Mouse (Mus musculus): ENCODE measurements at regions not wholly inside any gene's neighbourhood (a gene's known extent, or its start where the extent isn't known, plus 50 kb on each side); places are given as distances from the start of the nearest gene placed in this dataset.

- DNase-seq (ENCODE audit: low spot score) = no peak
Measured at GRCm38 (mm10) chr2:148622216-148622615, 50.2 kb upstream of the Nxt1 start.

- no peak for DNase-seq (ENCODE audit: low spot score)
Measured at GRCm38 (mm10) chr2:148611911-148612310, 60.5 kb upstream of the Nxt1 start.

GRCm38 (mm10) chr2:148605425-148605930 lies 66.9 kb upstream of the Nxt1 start:
- no peak for DNase-seq (ENCODE audit: low spot score)

GRCm38 (mm10) chr2:148603951-148604350 lies 68.5 kb upstream of the Nxt1 start:
- no peak for DNase-seq (ENCODE audit: low spot score)

GRCm38 (mm10) chr2:148603315-148603714 lies 69.1 kb upstream of the Nxt1 start:
- DNase-seq (ENCODE audit: low spot score) = no peak

GRCm38 (mm10) chr2:148599498-148599897 lies 72.9 kb upstream of the Nxt1 start:
- DNase-seq (ENCODE audit: low spot score) = peak; percentile 62

GRCm38 (mm10) chr2:148596966-148597365 lies 75.4 kb upstream of the Nxt1 start:
- DNase-seq (ENCODE audit: low spot score) = no peak

- DNase-seq (ENCODE audit: low spot score) = no peak
Measured at GRCm38 (mm10) chr2:148585721-148586335, 86.6 kb upstream of the Nxt1 start.

- no peak for DNase-seq (ENCODE audit: low spot score)
Measured at GRCm38 (mm10) chr2:148582208-148582607, 90.2 kb upstream of the Nxt1 start.

- DNase-seq (ENCODE audit: low spot score) = no peak
Measured at GRCm38 (mm10) chr2:148581666-148582065, 90.7 kb upstream of the Nxt1 start.

- DNase-seq (ENCODE audit: low spot score) = peak; percentile 31
Measured at GRCm38 (mm10) chr2:148580286-148580966, 92.0 kb upstream of the Nxt1 start.

- DNase-seq (ENCODE audit: low spot score) = no peak
Measured at GRCm38 (mm10) chr2:148579564-148579963, 92.8 kb upstream of the Nxt1 start.

GRCm38 (mm10) chr2:148579027-148579426 lies 93.4 kb upstream of the Nxt1 start:
- DNase-seq (ENCODE audit: low spot score) = no peak

GRCm38 (mm10) chr2:148578176-148578575 lies 94.2 kb upstream of the Nxt1 start:
- no peak for DNase-seq (ENCODE audit: low spot score)

- no peak for DNase-seq (ENCODE audit: low spot score)
Measured at GRCm38 (mm10) chr2:148575433-148575832, 97.0 kb upstream of the Nxt1 start.

- DNase-seq (ENCODE audit: low spot score) = peak; percentile 55
Measured at GRCm38 (mm10) chr2:148572165-148572564, 100.2 kb upstream of the Nxt1 start.

- DNase-seq (ENCODE audit: low spot score) = no peak
Measured at GRCm38 (mm10) chr2:148571616-148572015, 100.8 kb upstream of the Nxt1 start.

GRCm38 (mm10) chr2:148571018-148571417 lies 101.4 kb upstream of the Nxt1 start:
- DNase-seq (ENCODE audit: low spot score) = no peak

GRCm38 (mm10) chr2:148567930-148568481 lies 104.4 kb upstream of the Nxt1 start:
- DNase-seq (ENCODE audit: low spot score) = no peak

- DNase-seq (ENCODE audit: low spot score) = no peak
Measured at GRCm38 (mm10) chr2:148563390-148563789, 109.0 kb upstream of the Nxt1 start.

- no peak for DNase-seq (ENCODE audit: low spot score)
Measured at GRCm38 (mm10) chr2:148562041-148562440, 110.4 kb upstream of the Nxt1 start.

GRCm38 (mm10) chr2:148560013-148560773 lies 112.2 kb upstream of the Nxt1 start:
- DNase-seq (ENCODE audit: low spot score) = no peak

- DNase-seq (ENCODE audit: low spot score) = no peak
Measured at GRCm38 (mm10) chr2:148559376-148559775, 113.0 kb upstream of the Nxt1 start.

Data from layer of hippocampus, adult 11-12 months (tissue).